Mouse (Mus musculus) right cerebral cortex, adult 2 months (tissue): ENCODE data around the gene Ppp1cb.

Experiments used
- DNase-seq, 2 experiments: peaks; one replicate each; pipeline ENCODE4 v3.0.0; 2021 to 2022; ENCODE audit warnings: low spot score in 2 of 2

Ppp1cb gene

GRCm38 (mm10) chr5:32443906-32444305 lies 14.7 kb upstream of the Ppp1cb start:
- DNase-seq: no peak

- DNase-seq: no peak
Observed at GRCm38 (mm10) chr5:32445287-32445921, 13.2 kb upstream of the Ppp1cb start.

- no peak for DNase-seq
Observed at GRCm38 (mm10) chr5:32446394-32446793, 12.2 kb upstream of the Ppp1cb start.

- DNase-seq: no peak
Observed at GRCm38 (mm10) chr5:32446810-32447209, 11.8 kb upstream of the Ppp1cb start.

- DNase-seq: peak; percentile 31 to 38
Observed at GRCm38 (mm10) chr5:32459251-32459881, 723 bp downstream of the Ppp1cb start.

GRCm38 (mm10) chr5:32459882-32460751 lies 1.5 kb downstream of the Ppp1cb start:
- DNase-seq: peak; percentile 46 to 63

GRCm38 (mm10) chr5:32460973-32461372 lies 2.3 kb downstream of the Ppp1cb start:
- DNase-seq: no peak

- DNase-seq: no peak
Observed at GRCm38 (mm10) chr5:32472332-32473028, 13.8 kb downstream of the Ppp1cb start.

- no peak for DNase-seq
Observed at GRCm38 (mm10) chr5:32473029-32473352, 14.3 kb downstream of the Ppp1cb start.

GRCm38 (mm10) chr5:32476501-32476900 lies 17.9 kb downstream of the Ppp1cb start:
- DNase-seq: no peak

GRCm38 (mm10) chr5:32478972-32479371 lies 20.3 kb downstream of the Ppp1cb start:
- no peak for DNase-seq

GRCm38 (mm10) chr5:32485430-32485829 lies 26.8 kb downstream of the Ppp1cb start:
- DNase-seq: no peak

GRCm38 (mm10) chr5:32488044-32488443 lies 29.4 kb downstream of the Ppp1cb start:
- DNase-seq: no peak

- DNase-seq: peak; percentile 50 to 72
Observed at GRCm38 (mm10) chr5:32494084-32494700, 35.5 kb downstream of the Ppp1cb start.

GRCm38 (mm10) chr5:32508766-32509165 lies 50.1 kb downstream of the Ppp1cb start:
- DNase-seq: no peak

GRCm38 (mm10) chr5:32520381-32520780 lies 61.7 kb downstream of the Ppp1cb start:
- peak; percentile 23 to 34 for DNase-seq

- DNase-seq: no peak
Observed at GRCm38 (mm10) chr5:32549449-32549848, 90.8 kb downstream of the Ppp1cb start.

- DNase-seq: no peak
Observed at GRCm38 (mm10) chr5:32564697-32565096, 106.1 kb downstream of the Ppp1cb start.
